Mouse (Mus musculus): ENCODE data around the gene 2900011O08Rik. TPM values are rescaled to one million over a fixed set of nuclear protein-coding genes. Genes with fewer than 3 reads are reported as not detected.

2900011O08Rik gene
- polyA plus RNA-seq, 1 experiment from 2014 or later: 6.8 TPM

DNA sequence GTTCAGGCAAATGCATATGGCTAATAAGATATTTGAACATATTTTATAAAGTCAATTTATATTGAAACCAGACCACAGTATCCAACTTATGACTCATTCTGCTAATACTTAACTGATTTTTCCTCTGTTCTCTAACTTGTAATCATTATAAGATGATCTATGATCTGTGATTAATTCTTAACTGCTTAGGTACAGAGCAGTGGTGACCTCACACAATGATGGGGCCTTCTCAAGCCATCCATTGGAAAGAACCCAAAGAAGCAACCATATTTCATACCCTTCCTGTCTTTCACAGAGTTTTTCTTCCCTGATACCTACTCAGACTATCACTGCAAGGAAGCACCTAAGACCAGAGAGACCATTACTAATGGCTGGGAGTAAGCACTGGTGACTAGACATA lies 22.3 kb downstream of the 2900011O08Rik start:
- H3K9ac ChIP-seq (ENCODE audit: low read length): no peak overlapping the region
- no peaks in the 10 kb centered on the region for H3K4me1 ChIP-seq (ENCODE audit: control insufficient read depth, insufficient read depth, low read length)
- no peak overlapping the region for H3K4me3 ChIP-seq (ENCODE audit: low read depth, low read length)
- no peak overlapping the region for H3K27ac ChIP-seq (replicated peaks; ENCODE audit: low read depth, low read length)
- DNase-seq (ENCODE audit: low spot score): no peak
- H3K36me3 ChIP-seq (ENCODE audit: control insufficient read depth, insufficient read depth, low read length): no peaks in the 10 kb centered on the region
- H3K27me3 ChIP-seq (ENCODE audit: control insufficient read depth, insufficient read depth, low read length): no peaks in the 10 kb centered on the region
- ATAC-seq (ENCODE audit: insufficient number of reproducible peaks, low FRiP score, low TSS enrichment, low read depth): no peak
- no peaks in the 10 kb centered on the region for H3K9me3 ChIP-seq (ENCODE audit: control insufficient read depth, low read length)
- no peak overlapping the region for H3K4me2 ChIP-seq (ENCODE audit: low read depth, severe bottlenecking)

DNA sequence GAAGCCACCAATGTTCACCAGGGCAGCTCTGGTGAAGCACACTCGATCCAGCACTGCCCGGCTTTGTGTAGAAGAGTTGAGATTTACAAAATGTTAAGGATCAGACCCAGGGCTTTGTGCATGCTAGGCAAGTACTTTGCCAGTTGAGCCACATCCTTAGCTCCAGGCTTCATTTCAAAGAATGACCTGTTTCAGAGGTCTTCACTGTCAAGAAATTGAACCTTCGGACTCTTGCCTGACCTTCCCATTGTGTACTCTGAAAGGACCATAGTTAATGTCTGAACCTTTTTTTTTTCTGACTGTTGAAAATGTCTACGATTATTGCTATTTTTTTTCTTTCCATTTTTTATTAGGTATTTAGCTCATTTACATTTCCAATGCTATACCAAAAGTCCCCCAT lies 23.6 kb downstream of the 2900011O08Rik start:
- no peak overlapping the region for H3K4me3 ChIP-seq (ENCODE audit: low read depth, low read length)
- DNase-seq (ENCODE audit: low spot score): no peak
- no peak overlapping the region for H3K9ac ChIP-seq (ENCODE audit: low read length)
- H3K4me1 ChIP-seq (ENCODE audit: control insufficient read depth, insufficient read depth, low read length): no peaks in the 10 kb centered on the region
- H3K36me3 ChIP-seq (ENCODE audit: control insufficient read depth, insufficient read depth, low read length): no peaks in the 10 kb centered on the region
- no peak for ATAC-seq (ENCODE audit: insufficient number of reproducible peaks, low FRiP score, low TSS enrichment, low read depth)
- H3K9me3 ChIP-seq (ENCODE audit: control insufficient read depth, low read length): no peaks in the 10 kb centered on the region
- 92% methylated on average over 4 of the region's 4 CpGs for WGBS
- H3K27me3 ChIP-seq (ENCODE audit: control insufficient read depth, insufficient read depth, low read length): no peaks in the 10 kb centered on the region
- no peak overlapping the region for H3K27ac ChIP-seq (replicated peaks; ENCODE audit: low read depth, low read length)
- H3K4me2 ChIP-seq (ENCODE audit: low read depth, severe bottlenecking): no peak overlapping the region

DNA sequence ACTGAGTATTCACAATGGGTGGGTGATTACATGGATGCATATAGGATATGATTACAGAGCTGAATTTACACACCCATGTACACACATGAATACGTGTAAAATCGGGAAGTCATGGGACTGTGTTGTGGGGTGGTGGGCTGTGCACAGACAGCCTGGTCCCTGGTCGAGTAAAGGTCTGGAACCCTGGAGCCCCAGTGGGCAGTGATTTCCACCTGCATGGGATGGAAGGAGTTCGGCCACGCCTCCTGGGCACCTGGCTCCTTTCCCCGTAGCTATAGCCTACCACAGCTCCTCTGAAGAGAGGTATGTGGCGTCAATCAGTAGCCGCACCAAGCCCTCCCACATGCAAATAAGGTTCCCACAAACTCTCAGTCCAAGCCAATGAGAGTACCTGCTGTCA lies 30.9 kb downstream of the 2900011O08Rik start:
- H3K4me3 ChIP-seq (ENCODE audit: low read depth, low read length): no peak overlapping the region
- H3K9me3 ChIP-seq (ENCODE audit: control insufficient read depth, low read length): no peaks in the 10 kb centered on the region
- no peaks in the 10 kb centered on the region for H3K27me3 ChIP-seq (ENCODE audit: control insufficient read depth, insufficient read depth, low read length)
- H3K9ac ChIP-seq (ENCODE audit: low read length): no peak overlapping the region
- no peak for ATAC-seq (ENCODE audit: insufficient number of reproducible peaks, low FRiP score, low TSS enrichment, low read depth)
- no peak overlapping the region for H3K27ac ChIP-seq (replicated peaks; ENCODE audit: low read depth, low read length)
- no peak for DNase-seq (ENCODE audit: low spot score)
- no peaks in the 10 kb centered on the region for H3K4me1 ChIP-seq (ENCODE audit: control insufficient read depth, insufficient read depth, low read length)
- H3K4me2 ChIP-seq (ENCODE audit: low read depth, severe bottlenecking): no peak overlapping the region
- H3K36me3 ChIP-seq (ENCODE audit: control insufficient read depth, insufficient read depth, low read length): no peaks in the 10 kb centered on the region
- WGBS: 87% methylated on average over 8 of the region's 8 CpGs

DNA sequence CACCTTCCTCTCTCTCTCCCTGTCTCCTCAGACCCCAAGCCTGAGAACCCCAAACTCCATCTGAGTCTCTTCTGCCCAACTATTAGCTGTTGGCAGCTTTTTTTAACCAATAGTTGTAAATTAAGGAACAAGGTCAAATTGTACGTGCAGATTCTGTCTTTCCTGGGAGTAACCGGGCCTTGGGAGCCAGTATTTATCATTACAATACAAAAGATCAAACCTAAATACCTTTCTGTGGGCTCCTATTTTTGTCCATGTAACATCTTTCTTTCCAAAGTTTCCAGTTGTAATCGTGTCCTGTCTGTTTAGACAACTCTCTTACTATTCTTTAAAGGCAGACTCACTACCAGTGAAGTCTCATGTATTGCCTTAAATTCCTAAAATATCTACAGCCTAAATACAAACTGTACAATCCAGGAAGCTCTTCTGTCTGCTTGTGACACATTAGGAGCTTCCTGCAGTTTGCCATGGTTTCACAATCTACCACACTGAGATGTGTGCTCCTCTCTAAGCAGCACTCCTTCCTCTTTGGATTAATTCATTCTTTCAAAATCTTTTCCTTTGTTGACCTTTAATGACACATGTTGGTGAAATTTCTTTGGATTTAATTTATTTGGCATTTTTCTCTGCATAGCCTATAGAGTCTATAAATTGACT lies 34.9 kb downstream of the 2900011O08Rik start:
- 81% methylated on average over 3 of the region's 3 CpGs for WGBS

DNA sequence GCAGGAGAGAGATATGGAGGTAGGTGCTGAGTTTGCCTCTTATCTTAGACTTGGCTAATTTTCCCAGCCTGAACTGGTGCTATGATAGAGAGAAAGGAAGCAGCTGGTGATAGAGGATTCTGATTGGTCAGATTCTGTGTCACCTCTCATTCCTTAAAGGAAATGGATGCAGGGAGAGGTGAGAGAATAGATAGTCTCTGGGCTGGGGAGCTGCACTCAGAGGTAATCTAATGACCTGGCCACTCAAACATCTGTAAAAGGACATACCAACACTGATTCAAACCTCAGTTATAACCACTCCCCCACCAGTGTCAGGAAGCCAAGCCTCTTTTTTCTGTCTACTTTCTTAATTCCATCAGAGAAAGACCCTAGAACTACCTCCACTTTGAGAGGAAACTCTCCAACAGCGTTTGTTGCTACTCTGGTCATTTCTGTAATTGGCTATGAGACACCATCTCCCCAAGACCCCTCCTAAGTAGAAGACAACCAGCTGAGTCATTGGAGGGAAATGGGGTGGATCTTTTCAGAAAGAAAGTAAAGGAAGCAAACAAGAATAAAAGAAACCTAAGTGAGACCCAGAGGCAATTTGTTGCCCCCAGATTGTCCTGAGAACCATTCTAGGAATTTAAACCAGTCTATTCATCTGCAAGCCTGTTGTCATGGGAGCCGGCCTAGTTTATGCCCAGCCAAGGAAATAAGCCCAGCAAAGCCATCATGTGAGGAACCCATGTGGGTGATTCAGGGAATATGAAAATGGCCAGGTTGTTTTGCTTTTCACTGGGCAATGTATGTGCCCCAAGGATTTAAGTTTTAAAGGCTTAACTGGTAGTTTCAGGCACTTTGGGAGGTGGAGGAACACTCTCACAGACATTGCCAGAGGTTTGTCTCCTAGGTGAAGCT lies 38.9 kb downstream of the 2900011O08Rik start:
- no peak overlapping the region for H3K4me2 ChIP-seq (ENCODE audit: low read depth, severe bottlenecking)
- WGBS: 83% methylated on average over 2 of the region's 2 CpGs

More for the DNA sequence above, 34.9 kb downstream of the 2900011O08Rik start:
- no peak for DNase-seq (ENCODE audit: low spot score)
- Histone ChIP-seq H3K36me3 (ENCODE audit: control insufficient read depth, insufficient read depth, low read length) (no peaks in the 10 kb centered on the region), H3K4me2 (ENCODE audit: low read depth, severe bottlenecking) (no peak overlapping the region), H3K9me3 (ENCODE audit: control insufficient read depth, low read length) (no peaks in the 10 kb centered on the region), H3K9ac (ENCODE audit: low read length) (no peak overlapping the region), H3K27me3 (ENCODE audit: control insufficient read depth, insufficient read depth, low read length) (no peaks in the 10 kb centered on the region), H3K4me3 (ENCODE audit: low read depth, low read length) (no peak overlapping the region), H3K4me1 (ENCODE audit: control insufficient read depth, insufficient read depth, low read length) (no peaks in the 10 kb centered on the region), H3K27ac (replicated peaks; ENCODE audit: low read depth, low read length) (no peak overlapping the region)
- no peak for ATAC-seq (ENCODE audit: insufficient number of reproducible peaks, low FRiP score, low TSS enrichment, low read depth)

DNA sequence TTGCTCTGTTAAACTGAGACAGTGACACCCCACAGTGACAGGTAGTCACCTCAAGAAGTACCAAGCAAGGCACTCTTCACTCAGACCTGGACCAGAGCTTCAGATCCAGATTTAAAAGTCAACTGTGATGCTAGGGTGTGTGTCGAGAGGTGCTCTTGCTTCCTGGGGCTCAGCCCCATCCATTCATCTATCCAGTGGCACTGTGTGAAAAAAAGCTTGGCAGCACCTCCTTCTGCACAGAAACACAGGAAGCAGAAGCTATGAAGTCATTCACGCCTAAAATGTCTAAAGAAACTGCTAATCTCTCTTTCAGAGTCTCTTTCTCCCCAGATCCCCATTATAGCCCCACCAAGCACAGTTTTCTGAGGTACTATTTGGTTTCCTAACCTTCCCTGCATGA lies 42.7 kb downstream of the 2900011O08Rik start:
- no peak for ATAC-seq (ENCODE audit: insufficient number of reproducible peaks, low FRiP score, low TSS enrichment, low read depth)

More for the DNA sequence above, 38.9 kb downstream of the 2900011O08Rik start:
- Histone ChIP-seq H3K27ac (replicated peaks; ENCODE audit: low read depth, low read length) (no peak overlapping the region), H3K9ac (ENCODE audit: low read length) (no peak overlapping the region), H3K4me1 (ENCODE audit: control insufficient read depth, insufficient read depth, low read length) (no peaks in the 10 kb centered on the region), H3K4me3 (ENCODE audit: low read depth, low read length) (no peak overlapping the region), H3K9me3 (ENCODE audit: control insufficient read depth, low read length) (no peaks in the 10 kb centered on the region), H3K36me3 (ENCODE audit: control insufficient read depth, insufficient read depth, low read length) (no peaks in the 10 kb centered on the region), H3K27me3 (ENCODE audit: control insufficient read depth, insufficient read depth, low read length) (no peaks in the 10 kb centered on the region)
- DNase-seq (ENCODE audit: low spot score): no peak
- ATAC-seq (ENCODE audit: insufficient number of reproducible peaks, low FRiP score, low TSS enrichment, low read depth): no peak

DNA sequence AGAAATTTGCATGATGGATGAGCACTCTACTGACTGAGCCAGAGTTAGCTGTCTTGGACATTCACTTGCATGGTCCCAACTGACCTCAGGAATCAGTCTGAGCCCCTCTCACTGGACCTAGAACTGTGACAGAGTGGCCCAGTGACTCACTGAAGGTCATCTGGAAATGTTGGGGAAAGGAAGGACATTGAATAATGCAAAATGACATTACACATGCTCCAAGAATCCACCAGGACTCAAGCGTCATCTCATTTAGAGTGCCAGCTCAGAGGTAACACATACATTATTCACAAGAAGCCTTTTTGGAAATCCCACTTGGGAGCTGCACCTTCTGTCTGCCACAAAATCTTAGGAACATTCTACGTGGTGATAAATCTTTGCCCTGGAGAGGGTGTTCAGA lies 43.4 kb downstream of the 2900011O08Rik start:
- H3K27ac ChIP-seq (replicated peaks; ENCODE audit: low read depth, low read length): no peak overlapping the region
- no peaks in the 10 kb centered on the region for H3K36me3 ChIP-seq (ENCODE audit: control insufficient read depth, insufficient read depth, low read length)
- no peaks in the 10 kb centered on the region for H3K4me1 ChIP-seq (ENCODE audit: control insufficient read depth, insufficient read depth, low read length)
- H3K9ac ChIP-seq (ENCODE audit: low read length): no peak overlapping the region
- H3K27me3 ChIP-seq (ENCODE audit: control insufficient read depth, insufficient read depth, low read length): no peaks in the 10 kb centered on the region
- H3K4me2 ChIP-seq (ENCODE audit: low read depth, severe bottlenecking): no peak overlapping the region
- H3K9me3 ChIP-seq (ENCODE audit: control insufficient read depth, low read length): no peaks in the 10 kb centered on the region
- DNase-seq (ENCODE audit: low spot score) (no peak), ATAC-seq (ENCODE audit: insufficient number of reproducible peaks, low FRiP score, low TSS enrichment, low read depth) (no peak)
- WGBS: 83% methylated on average over 2 of the region's 2 CpGs
- no peak overlapping the region for H3K4me3 ChIP-seq (ENCODE audit: low read depth, low read length)

More for the DNA sequence above, 42.7 kb downstream of the 2900011O08Rik start:
- Histone ChIP-seq H3K27me3 (ENCODE audit: control insufficient read depth, insufficient read depth, low read length) (no peaks in the 10 kb centered on the region), H3K27ac (replicated peaks; ENCODE audit: low read depth, low read length) (no peak overlapping the region), H3K9me3 (ENCODE audit: control insufficient read depth, low read length) (no peaks in the 10 kb centered on the region), H3K4me2 (ENCODE audit: low read depth, severe bottlenecking) (no peak overlapping the region), H3K9ac (ENCODE audit: low read length) (no peak overlapping the region), H3K4me1 (ENCODE audit: control insufficient read depth, insufficient read depth, low read length) (no peaks in the 10 kb centered on the region), H3K36me3 (ENCODE audit: control insufficient read depth, insufficient read depth, low read length) (no peaks in the 10 kb centered on the region), H3K4me3 (ENCODE audit: low read depth, low read length) (no peak overlapping the region)
- DNase-seq (ENCODE audit: low spot score): no peak
- 74% methylated on average over 2 of the region's 2 CpGs for WGBS

DNA sequence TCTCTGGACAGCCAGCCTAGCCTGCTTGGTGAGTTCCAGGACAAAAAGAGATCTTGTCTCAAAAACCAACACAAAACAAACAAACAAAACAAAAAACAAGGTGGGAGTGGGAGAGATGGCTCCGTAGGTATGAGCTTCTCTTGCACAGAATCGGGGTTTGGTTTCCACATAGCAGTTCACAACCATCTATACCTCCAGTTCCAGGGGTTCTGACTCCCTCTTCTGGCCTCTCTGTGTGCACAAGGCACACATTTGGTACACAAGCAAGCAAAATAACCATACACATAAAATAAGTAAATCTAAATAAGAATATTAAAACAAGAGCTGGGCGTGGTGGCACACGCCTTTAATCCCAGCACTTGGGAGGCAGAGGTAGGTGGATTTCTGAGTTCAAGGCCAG lies 44.2 kb downstream of the 2900011O08Rik start:
- DNase-seq (ENCODE audit: low spot score) (peak; percentile 16), ATAC-seq (ENCODE audit: insufficient number of reproducible peaks, low FRiP score, low TSS enrichment, low read depth) (no peak)
- Histone ChIP-seq H3K9ac (ENCODE audit: low read length) (no peak overlapping the region), H3K4me3 (ENCODE audit: low read depth, low read length) (no peak overlapping the region), H3K27me3 (ENCODE audit: control insufficient read depth, insufficient read depth, low read length) (no peaks in the 10 kb centered on the region), H3K9me3 (ENCODE audit: control insufficient read depth, low read length) (no peaks in the 10 kb centered on the region), H3K4me2 (ENCODE audit: low read depth, severe bottlenecking) (no peak overlapping the region), H3K4me1 (ENCODE audit: control insufficient read depth, insufficient read depth, low read length) (no peaks in the 10 kb centered on the region), H3K27ac (replicated peaks; ENCODE audit: low read depth, low read length) (no peak overlapping the region), H3K36me3 (ENCODE audit: control insufficient read depth, insufficient read depth, low read length) (no peaks in the 10 kb centered on the region)
- 92% methylated on average over 4 of the region's 4 CpGs for WGBS

Data from limb, embryonic 11.5 days (tissue).